Mouse (Mus musculus): Measurements from ENCODE around the gene Tnfsf13. TPM values are rescaled to one million over a fixed set of nuclear protein-coding genes. Genes with fewer than 3 reads are reported as not detected.
A peak's percentile ranks its signal among the peaks of the same experiment; 100 is the strongest.

The Tnfsf13 gene
- total RNA-seq, 1 experiment = 8.6 TPM

DNA sequence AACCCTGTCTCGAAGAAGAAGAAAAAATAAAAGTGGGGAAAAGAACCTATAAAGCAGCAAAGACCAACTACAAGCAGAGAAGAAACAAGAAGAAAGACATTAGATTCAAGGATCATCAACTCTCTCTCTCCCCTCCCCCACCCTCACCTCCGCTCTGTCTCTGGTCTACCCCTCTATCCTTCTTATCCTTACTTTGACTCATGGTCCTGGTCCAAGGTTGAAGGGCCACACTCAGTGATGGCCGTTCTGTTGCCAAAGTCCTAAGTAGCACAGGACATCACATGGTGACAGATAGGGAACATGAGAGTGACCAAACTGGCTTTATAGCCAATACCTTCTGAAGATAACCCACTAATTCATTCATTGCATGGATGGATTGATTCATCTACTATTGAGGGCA is 11.8 kb upstream of the Tnfsf13 start:
- no peak overlapping the region; the same call in 1 of the 2 replicates for H3K27ac ChIP-seq (ENCODE audit: insufficient read depth, low read depth, low read length, poor library complexity, severe bottlenecking)
- H3K4me3 ChIP-seq (ENCODE audit: insufficient read depth in 1 of 2, low read depth in 1 of 2, low read length in 2 of 2, poor library complexity in 1 of 2, severe bottlenecking in 1 of 2) = no peak overlapping the region
- no peak for TF ChIP-seq CHD2 (IDR thresholded peaks at IDR 0.05; ENCODE audit: low read depth, low read length)
- TF ChIP-seq ZNF384 (IDR thresholded peaks at IDR 0.05; ENCODE audit: low read depth, low read length) = no peak
- no peak for TF ChIP-seq MAFK (IDR thresholded peaks at IDR 0.05; ENCODE audit: insufficient read depth, low read depth, low read length)
- no peak for TF ChIP-seq ZC3H11A (IDR thresholded peaks at IDR 0.05; ENCODE audit: borderline replicate concordance, low read depth, low read length)
- TF ChIP-seq HCFC1 (IDR thresholded peaks at IDR 0.05; ENCODE audit: borderline replicate concordance, insufficient read depth, low read length) = no peak
- in situ Hi-C loops (cut with MboI; ENCODE audit: low sequenced_read_pairs in 2 of 2, unreplicated experiment in 2 of 2) = no loop called here
- no peaks in the 10 kb centered on the region for H3K36me3 ChIP-seq (ENCODE audit: control insufficient read depth, insufficient read depth, low read length, poor library complexity, severe bottlenecking)
- no peak for DNase-seq (ENCODE audit: low read depth, low spot score)
- no peaks in the 10 kb centered on the region for H3K9me3 ChIP-seq (ENCODE audit: control insufficient read depth, insufficient read depth, low read depth, low read length)
- H3K4me1 ChIP-seq (ENCODE audit: control insufficient read depth in 2 of 2, insufficient read depth in 2 of 2, low read length in 2 of 2, poor library complexity in 1 of 2) = peaks cover 10 to 33% of the 10 kb centered on the region in 2 experiments
- peak overlapping the region; percentile 26; the same call in 1 of the 2 replicates for H3K9ac ChIP-seq (ENCODE audit: insufficient read depth, low read depth, low read length, poor library complexity, severe bottlenecking)

DNA sequence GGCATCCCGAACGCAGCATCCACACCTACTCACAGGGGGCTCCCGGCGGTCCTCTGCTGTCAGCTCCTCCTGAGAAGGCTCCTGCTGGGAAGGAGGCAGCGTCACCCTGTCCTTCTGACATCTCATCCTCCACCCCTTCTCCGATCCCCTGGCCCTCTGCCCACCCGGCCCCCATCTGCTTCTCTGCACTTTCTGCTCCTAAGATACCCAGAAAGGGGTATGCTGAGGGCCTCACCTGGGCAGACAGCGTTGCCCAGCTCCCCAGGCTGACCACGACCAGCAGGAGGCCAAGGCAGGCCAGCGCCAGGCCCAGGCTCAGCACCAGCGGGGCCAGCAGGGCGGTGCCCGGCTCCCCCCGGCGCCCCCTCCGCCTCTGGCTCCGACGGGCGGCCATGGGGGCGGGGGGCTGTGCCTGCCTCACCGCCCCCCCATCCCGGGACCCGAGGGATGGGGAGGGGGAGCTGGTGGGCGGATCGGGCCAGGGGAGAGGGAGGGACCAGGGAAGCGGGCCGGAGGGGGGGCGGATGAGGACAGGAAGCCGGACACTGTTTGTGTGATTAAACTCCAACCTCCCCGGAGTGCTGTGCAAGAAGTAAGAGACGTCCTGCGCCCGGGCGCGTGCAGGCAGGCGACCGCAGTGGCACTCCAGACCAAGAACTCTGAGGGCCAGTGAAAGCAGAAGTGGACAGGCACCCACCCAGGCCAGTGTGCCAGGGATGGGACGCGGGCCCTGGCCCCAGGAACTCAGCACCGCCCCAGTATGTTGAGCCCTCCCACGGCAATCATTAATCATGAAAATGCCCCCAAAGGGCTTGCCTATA is 10.0 kb upstream of the Tnfsf13 start, which contains the start of the genes Tnfsf12 and Tnfsfm13:
Tnfsf12 (minus strand) TSS at position 489 of the 821 bp plus-strand sequence.
Tnfsfm13 (minus strand) TSS at position 738 of the 821 bp plus-strand sequence.
- in situ Hi-C loops (cut with MboI; ENCODE audit: low sequenced_read_pairs in 2 of 2, unreplicated experiment in 2 of 2) = no loop called here
- H3K4me3 ChIP-seq (ENCODE audit: insufficient read depth in 1 of 2, low read depth in 1 of 2, low read length in 2 of 2, poor library complexity in 1 of 2, severe bottlenecking in 1 of 2) = peak within 1 kb of the TSS; percentile 55 to 66
- no peak for DNase-seq (ENCODE audit: low read depth, low spot score)
- H3K9ac ChIP-seq (ENCODE audit: insufficient read depth, low read depth, low read length, poor library complexity, severe bottlenecking) = peak within 1 kb of the TSS; percentile 78
- H3K9me3 ChIP-seq (ENCODE audit: control insufficient read depth, insufficient read depth, low read depth, low read length) = no peaks in the 10 kb centered on the region
- TF ChIP-seq MAFK (IDR thresholded peaks at IDR 0.05; ENCODE audit: insufficient read depth, low read depth, low read length) = no peak
- peaks cover 8% of the 10 kb centered on the region; the same call in 1 of the 2 replicates for H3K36me3 ChIP-seq (ENCODE audit: control insufficient read depth, insufficient read depth, low read length, poor library complexity, severe bottlenecking)
- peaks cover 7 to 32% of the 10 kb centered on the region in 2 experiments for H3K4me1 ChIP-seq (ENCODE audit: control insufficient read depth in 2 of 2, insufficient read depth in 2 of 2, low read length in 2 of 2, poor library complexity in 1 of 2)
- H3K27ac ChIP-seq (ENCODE audit: insufficient read depth, low read depth, low read length, poor library complexity, severe bottlenecking) = peak within 1 kb of the TSS; percentile 59

DNA sequence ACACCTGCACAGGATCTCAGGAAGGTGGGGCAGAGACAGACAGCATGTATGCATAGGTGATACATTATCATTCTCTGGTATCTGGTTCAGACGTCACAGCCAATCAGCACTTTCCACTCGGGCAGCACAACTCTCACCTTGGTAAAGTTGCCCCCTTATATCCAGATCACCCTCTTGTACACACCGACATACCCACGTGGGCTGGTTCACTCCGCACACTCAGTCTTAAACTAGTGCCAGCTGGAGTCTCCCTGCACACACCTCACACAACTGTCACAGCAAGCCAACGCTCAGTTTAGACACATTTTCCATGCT is 9.4 kb upstream of the Tnfsf13 start:
- no peak for TF ChIP-seq CHD2 (IDR thresholded peaks at IDR 0.05; ENCODE audit: low read depth, low read length)
- no peak for TF ChIP-seq ZC3H11A (IDR thresholded peaks at IDR 0.05; ENCODE audit: borderline replicate concordance, low read depth, low read length)
- TF ChIP-seq HCFC1 (IDR thresholded peaks at IDR 0.05; ENCODE audit: borderline replicate concordance, insufficient read depth, low read length) = no peak
- TF ChIP-seq ZNF384 (IDR thresholded peaks at IDR 0.05; ENCODE audit: low read depth, low read length) = no peak
- no peak for TF ChIP-seq MAFK (IDR thresholded peaks at IDR 0.05; ENCODE audit: insufficient read depth, low read depth, low read length)
- Histone ChIP-seq H3K9ac (ENCODE audit: insufficient read depth, low read depth, low read length, poor library complexity, severe bottlenecking) (peak overlapping the region; percentile 78; the same call in 1 of the 2 replicates), H3K4me3 (ENCODE audit: insufficient read depth in 1 of 2, low read depth in 1 of 2, low read length in 2 of 2, poor library complexity in 1 of 2, severe bottlenecking in 1 of 2) (peak overlapping the region; percentile 55 to 66; a peak in 2 of 4 replicates), H3K9me3 (ENCODE audit: control insufficient read depth, insufficient read depth, low read depth, low read length) (no peaks in the 10 kb centered on the region), H3K36me3 (ENCODE audit: control insufficient read depth, insufficient read depth, low read length, poor library complexity, severe bottlenecking) (peaks cover 8% of the 10 kb centered on the region; the same call in 1 of the 2 replicates), H3K27ac (ENCODE audit: insufficient read depth, low read depth, low read length, poor library complexity, severe bottlenecking) (no peak overlapping the region), H3K4me1 (ENCODE audit: control insufficient read depth in 2 of 2, insufficient read depth in 2 of 2, low read length in 2 of 2, poor library complexity in 1 of 2) (peaks cover 9 to 34% of the 10 kb centered on the region in 2 experiments)
- in situ Hi-C loops (cut with MboI; ENCODE audit: low sequenced_read_pairs in 2 of 2, unreplicated experiment in 2 of 2) = no loop called here
- DNase-seq (ENCODE audit: low read depth, low spot score) = no peak

DNA sequence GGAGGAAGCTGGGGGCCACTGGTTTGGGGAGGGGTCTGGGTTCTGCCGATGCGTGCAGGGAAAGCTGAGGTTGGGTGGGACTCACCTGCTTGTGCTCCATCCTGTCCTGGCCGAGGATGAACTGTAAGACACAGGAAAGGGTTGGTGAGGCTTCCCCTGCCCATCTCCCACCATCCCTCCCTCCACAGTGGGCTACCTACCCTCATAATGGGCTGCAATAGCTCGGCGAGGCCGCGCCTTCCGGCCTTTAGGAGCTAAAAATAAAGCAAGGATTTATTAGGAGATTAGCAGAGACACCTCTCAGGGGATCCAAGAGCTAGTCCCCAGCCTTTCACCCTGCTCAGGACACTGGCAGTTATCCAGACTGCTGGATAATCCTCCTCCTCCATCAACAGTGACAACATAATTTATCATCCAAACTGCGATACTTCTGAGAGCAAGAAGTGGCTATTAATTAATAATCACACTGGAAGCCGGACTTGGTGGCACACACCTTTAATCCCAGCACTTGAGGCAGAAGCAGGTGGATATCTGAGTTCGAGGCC is 7.9 kb upstream of the Tnfsf13 start:
- Histone ChIP-seq H3K36me3 (ENCODE audit: control insufficient read depth, insufficient read depth, low read length, poor library complexity, severe bottlenecking) (peaks cover 8% of the 10 kb centered on the region; the same call in 1 of the 2 replicates), H3K9ac (ENCODE audit: insufficient read depth, low read depth, low read length, poor library complexity, severe bottlenecking) (no peak overlapping the region), H3K4me1 (ENCODE audit: control insufficient read depth in 2 of 2, insufficient read depth in 2 of 2, low read length in 2 of 2, poor library complexity in 1 of 2) (peaks cover 12 to 35% of the 10 kb centered on the region in 2 experiments), H3K27ac (ENCODE audit: insufficient read depth, low read depth, low read length, poor library complexity, severe bottlenecking) (no peak overlapping the region), H3K4me3 (ENCODE audit: insufficient read depth in 1 of 2, low read depth in 1 of 2, low read length in 2 of 2, poor library complexity in 1 of 2, severe bottlenecking in 1 of 2) (no peak overlapping the region), H3K9me3 (ENCODE audit: control insufficient read depth, insufficient read depth, low read depth, low read length) (no peaks in the 10 kb centered on the region)
- DNase-seq (ENCODE audit: low read depth, low spot score) = no peak
- in situ Hi-C loops (cut with MboI; ENCODE audit: low sequenced_read_pairs in 2 of 2, unreplicated experiment in 2 of 2) = no loop called here
- TF ChIP-seq ZC3H11A (IDR thresholded peaks at IDR 0.05; ENCODE audit: borderline replicate concordance, low read depth, low read length) (no peak), HCFC1 (IDR thresholded peaks at IDR 0.05; ENCODE audit: borderline replicate concordance, insufficient read depth, low read length) (no peak), ZNF384 (IDR thresholded peaks at IDR 0.05; ENCODE audit: low read depth, low read length) (no peak), MAFK (IDR thresholded peaks at IDR 0.05; ENCODE audit: insufficient read depth, low read depth, low read length) (no peak), CHD2 (IDR thresholded peaks at IDR 0.05; ENCODE audit: low read depth, low read length) (no peak)
